Mouse (Mus musculus): Measurements from ENCODE around the gene Mrpl43. TPM values are rescaled to one million over a fixed set of nuclear protein-coding genes. Genes with fewer than 3 reads are reported as not detected.
A peak's percentile ranks its signal among the peaks of the same experiment; 100 is the strongest.

The Mrpl43 gene
- 69.8 and 75.3 TPM in 2 replicates for polyA plus RNA-seq (2016; fragmentation: Nextera tagmentation; extraction: Ambion mirVana)

GRCm38 (mm10) chr19:45005957-45006712, at the start of gene Mrpl43:
Gene Mrpl43, minus strand, starts transcription at chr19:45006442.
- peak; percentile 98 for DNase-seq (ENCODE audit: low spot score)
- H3K27ac ChIP-seq = peak within 1 kb of the TSS; percentile 87
- under 1% methylated on average over 82 of the region's 82 CpGs for WGBS
- H3K27me3 ChIP-seq (ENCODE audit: low read depth, poor library complexity, severe bottlenecking) = no peaks in the 10 kb centered on the region
- H3K4me1 ChIP-seq = peaks cover 17% of the 10 kb centered on the region
- no peaks in the 10 kb centered on the region for H3K9me3 ChIP-seq (replicated peaks)
- H3K4me3 ChIP-seq = peak within 1 kb of the TSS; percentile 96
- peaks cover 80% of the 10 kb centered on the region for H3K36me3 ChIP-seq

- Histone ChIP-seq H3K9me3 (replicated peaks) (no peaks in the 10 kb centered on the region), H3K27ac (no peak overlapping the region), H3K4me1 (peaks cover 25% of the 10 kb centered on the region), H3K27me3 (ENCODE audit: low read depth, poor library complexity, severe bottlenecking) (peaks cover 8% of the 10 kb centered on the region; the same call in 1 of the 2 replicates), H3K4me3 (no peak overlapping the region), H3K36me3 (peaks cover 19% of the 10 kb centered on the region; the same call in 1 of the 2 replicates)
- 86% methylated on average over 6 of the region's 6 CpGs for WGBS
- DNase-seq (ENCODE audit: low spot score) = no peak
Observed at GRCm38 (mm10) chr19:45054892-45055690, 48.8 kb upstream of the Mrpl43 start.

GRCm38 (mm10) chr19:45053451-45053850, 47.2 kb upstream of the Mrpl43 start:
- H3K9me3 ChIP-seq (replicated peaks) = no peaks in the 10 kb centered on the region
- peaks cover 19% of the 10 kb centered on the region; the same call in 1 of the 2 replicates for H3K36me3 ChIP-seq
- 88% methylated on average over 8 of the region's 8 CpGs for WGBS
- H3K27me3 ChIP-seq (ENCODE audit: low read depth, poor library complexity, severe bottlenecking) = peaks cover 21% of the 10 kb centered on the region; the same call in 1 of the 2 replicates
- DNase-seq (ENCODE audit: low spot score) = no peak
- no peak overlapping the region for H3K27ac ChIP-seq
- peaks cover 28% of the 10 kb centered on the region for H3K4me1 ChIP-seq
- no peak overlapping the region for H3K4me3 ChIP-seq

- H3K36me3 ChIP-seq = peaks cover 17% of the 10 kb centered on the region; the same call in 1 of the 2 replicates
- H3K27ac ChIP-seq = no peak overlapping the region
- H3K27me3 ChIP-seq (ENCODE audit: low read depth, poor library complexity, severe bottlenecking) = peaks cover 49% of the 10 kb centered on the region
Observed at GRCm38 (mm10) chr19:45049523-45049922, 43.3 kb upstream of the Mrpl43 start.

DNA sequence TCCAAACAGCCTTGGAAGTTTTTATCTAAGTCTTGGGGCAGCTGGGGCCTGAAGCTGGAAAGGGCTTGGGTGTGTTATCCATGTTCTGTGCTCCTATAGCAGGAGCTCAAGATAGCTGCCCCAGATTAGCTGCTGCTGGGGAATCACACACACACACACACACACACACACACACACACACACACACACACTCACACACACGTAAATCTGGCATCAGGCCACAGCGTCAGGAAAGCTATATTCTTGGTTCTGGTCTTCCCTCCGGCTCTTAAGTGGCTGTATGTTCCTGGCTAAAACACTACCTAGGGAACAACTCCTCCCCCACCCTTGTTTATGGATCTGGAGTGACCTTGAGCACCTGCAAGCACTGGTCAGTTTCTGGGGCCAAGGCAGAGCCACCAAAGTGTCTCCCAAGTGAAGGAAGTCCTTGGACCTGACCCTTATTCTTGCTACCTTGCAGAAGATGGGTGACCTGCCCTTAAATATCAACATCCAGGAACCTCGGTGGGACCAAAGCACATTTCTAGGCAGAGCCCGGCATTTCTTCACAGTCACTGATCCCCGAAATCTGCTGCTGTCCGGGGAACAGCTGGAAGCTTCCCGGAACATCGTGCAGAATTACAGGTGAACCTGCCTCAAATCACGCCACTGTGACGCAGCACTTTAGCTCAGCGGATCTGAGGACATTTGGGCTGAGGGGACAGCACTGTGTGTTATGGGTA, 42.6 kb upstream of the Mrpl43 start:
- WGBS = 79% methylated on average over 12 of the region's 12 CpGs
- peaks cover 17% of the 10 kb centered on the region; the same call in 1 of the 2 replicates for H3K36me3 ChIP-seq
- H3K4me3 ChIP-seq = no peak overlapping the region
- peaks cover 57% of the 10 kb centered on the region for H3K27me3 ChIP-seq (ENCODE audit: low read depth, poor library complexity, severe bottlenecking)
- no peak for DNase-seq (ENCODE audit: low spot score)
- H3K9me3 ChIP-seq (replicated peaks) = no peaks in the 10 kb centered on the region
- no peak overlapping the region for H3K27ac ChIP-seq
- H3K4me1 ChIP-seq = peaks cover 31% of the 10 kb centered on the region

More at GRCm38 (mm10) chr19:45049523-45049922, 43.3 kb upstream of the Mrpl43 start:
- WGBS = 77% methylated on average over 9 of the region's 9 CpGs
- Histone ChIP-seq H3K4me3 (no peak overlapping the region), H3K9me3 (replicated peaks) (no peaks in the 10 kb centered on the region), H3K4me1 (peaks cover 31% of the 10 kb centered on the region)
- DNase-seq (ENCODE audit: low spot score) = no peak

GRCm38 (mm10) chr19:45047935-45048643, 41.8 kb upstream of the Mrpl43 start:
- DNase-seq (ENCODE audit: low spot score) = no peak
- peaks cover 31% of the 10 kb centered on the region for H3K4me1 ChIP-seq
- WGBS = 71% methylated on average over 11 of the region's 11 CpGs
- H3K4me3 ChIP-seq = peak overlapping the region; percentile 55
- H3K9me3 ChIP-seq (replicated peaks) = no peaks in the 10 kb centered on the region
- peaks cover 10% of the 10 kb centered on the region; the same call in 1 of the 2 replicates for H3K36me3 ChIP-seq
- H3K27me3 ChIP-seq (ENCODE audit: low read depth, poor library complexity, severe bottlenecking) = peaks cover 64% of the 10 kb centered on the region
- peak overlapping the region; percentile 74 for H3K27ac ChIP-seq

- DNase-seq (ENCODE audit: low spot score) = peak; percentile 83
- Histone ChIP-seq H3K27ac (peak within 1 kb of the TSS; percentile 74), H3K4me1 (peaks cover 31% of the 10 kb centered on the region), H3K27me3 (ENCODE audit: low read depth, poor library complexity, severe bottlenecking) (peaks cover 70% of the 10 kb centered on the region), H3K4me3 (peak within 1 kb of the TSS; percentile 55), H3K9me3 (replicated peaks) (no peaks in the 10 kb centered on the region), H3K36me3 (peaks cover 6% of the 10 kb centered on the region; the same call in 1 of the 2 replicates)
- 1% methylated on average over 26 of the region's 26 CpGs for WGBS
Observed at GRCm38 (mm10) chr19:45047417-45047934, 41.2 kb upstream of the Mrpl43 start, which contains the start of gene Sfxn3. Gene Sfxn3, plus strand, starts transcription at chr19:45047503.

- WGBS = 2% methylated on average over 34 of the region's 34 CpGs
- DNase-seq (ENCODE audit: low spot score) = peak; percentile 71
- H3K27me3 ChIP-seq (ENCODE audit: low read depth, poor library complexity, severe bottlenecking) = peaks cover 77% of the 10 kb centered on the region
- peak overlapping the region; percentile 74; the same call in 1 of the 2 replicates for H3K27ac ChIP-seq
- no peaks in the 10 kb centered on the region for H3K9me3 ChIP-seq (replicated peaks)
- H3K4me1 ChIP-seq = peaks cover 31% of the 10 kb centered on the region
- H3K36me3 ChIP-seq = no peaks in the 10 kb centered on the region
- peak overlapping the region; percentile 55 for H3K4me3 ChIP-seq
Observed at GRCm38 (mm10) chr19:45046523-45047321, 40.5 kb upstream of the Mrpl43 start.

DNA sequence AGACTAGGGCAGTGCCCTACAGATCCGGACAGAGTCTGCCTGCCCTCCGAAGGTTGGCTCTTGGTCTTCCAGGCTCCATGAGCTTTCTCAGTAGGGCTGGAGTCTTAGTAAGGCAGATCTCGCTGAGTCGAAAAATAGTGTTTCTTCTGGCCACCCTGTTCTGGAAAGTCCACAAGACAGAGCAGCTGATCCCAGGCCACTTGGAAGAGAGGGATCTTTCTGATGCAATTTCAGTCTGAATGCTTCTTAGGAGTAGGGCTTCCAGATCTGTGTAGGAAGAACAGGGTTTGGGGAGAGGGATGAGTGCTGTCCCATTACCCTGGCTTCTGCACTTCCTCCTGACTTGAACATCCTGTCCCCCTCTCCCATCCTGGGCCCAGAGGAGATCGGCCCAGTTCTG, 39.4 kb upstream of the Mrpl43 start, which contains the start of gene Pdzd7:
Pdzd7 (minus strand) TSS at position 67 of the 400 bp plus-strand sequence.
- H3K27ac ChIP-seq = no peak within 1 kb of the TSS
- H3K27me3 ChIP-seq (ENCODE audit: low read depth, poor library complexity, severe bottlenecking) = peaks cover 86% of the 10 kb centered on the region
- peak within 1 kb of the TSS; percentile 55 for H3K4me3 ChIP-seq
- H3K9me3 ChIP-seq (replicated peaks) = no peaks in the 10 kb centered on the region
- WGBS = 76% methylated on average over 5 of the region's 5 CpGs
- no peak for DNase-seq (ENCODE audit: low spot score)
- H3K36me3 ChIP-seq = no peaks in the 10 kb centered on the region
- peaks cover 35% of the 10 kb centered on the region for H3K4me1 ChIP-seq

DNA sequence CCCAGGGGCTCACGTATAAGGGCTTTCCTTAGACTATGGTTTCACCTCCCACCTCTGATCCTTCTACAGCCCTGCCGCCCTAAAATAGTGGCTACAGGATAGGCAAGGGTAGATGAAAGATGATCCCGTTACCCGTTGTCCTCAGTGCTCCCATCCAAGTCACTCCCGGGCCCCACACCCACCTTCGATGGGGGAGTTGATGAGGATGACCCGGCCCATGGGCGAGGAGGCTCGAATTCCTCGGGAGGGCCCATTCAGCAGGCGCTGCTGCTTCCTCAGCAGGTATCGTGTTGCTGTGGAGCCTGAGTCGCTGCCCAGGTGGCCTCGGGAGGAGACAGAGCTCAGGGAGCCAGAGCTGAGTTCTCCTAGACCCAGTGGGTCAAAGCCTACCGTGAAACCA, 39.0 kb upstream of the Mrpl43 start:
- Histone ChIP-seq H3K4me3 (no peak overlapping the region), H3K4me1 (peaks cover 35% of the 10 kb centered on the region), H3K27me3 (ENCODE audit: low read depth, poor library complexity, severe bottlenecking) (peaks cover 86% of the 10 kb centered on the region), H3K36me3 (no peaks in the 10 kb centered on the region), H3K9me3 (replicated peaks) (no peaks in the 10 kb centered on the region), H3K27ac (no peak overlapping the region)
- WGBS = 38% methylated on average over 15 of the region's 15 CpGs
- DNase-seq (ENCODE audit: low spot score) = no peak

DNA sequence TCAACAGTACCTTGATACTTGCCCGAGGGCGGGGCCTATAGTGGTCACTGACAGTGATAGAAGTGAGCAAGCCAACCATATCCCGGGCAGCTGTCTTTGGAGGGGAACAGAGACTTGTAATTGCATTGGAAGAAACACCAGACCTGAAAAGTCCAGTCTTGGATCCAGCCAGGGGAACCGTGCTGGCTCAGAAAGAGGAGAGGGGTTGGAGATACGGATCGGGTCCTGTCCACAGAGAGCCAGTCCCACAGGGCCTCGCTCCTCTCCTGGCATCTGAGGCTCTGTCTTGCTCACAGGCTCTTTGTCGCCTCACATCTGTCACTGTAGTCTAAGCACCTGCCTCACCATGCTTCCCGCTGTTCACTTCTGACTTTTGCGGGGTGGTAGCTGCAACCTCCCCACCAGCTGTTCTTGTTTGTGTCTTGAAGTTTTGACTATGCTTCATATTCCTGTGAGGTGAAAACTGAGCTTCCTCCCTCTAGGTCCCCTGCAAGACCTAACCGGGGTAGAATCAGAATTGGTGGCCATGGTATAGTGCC, 38.2 kb upstream of the Mrpl43 start:
- no peak for DNase-seq (ENCODE audit: low spot score)
- no peaks in the 10 kb centered on the region for H3K36me3 ChIP-seq
- H3K9me3 ChIP-seq (replicated peaks) = no peaks in the 10 kb centered on the region
- no peak overlapping the region for H3K4me3 ChIP-seq
- no peak overlapping the region for H3K27ac ChIP-seq
- H3K4me1 ChIP-seq = peaks cover 35% of the 10 kb centered on the region
- H3K27me3 ChIP-seq (ENCODE audit: low read depth, poor library complexity, severe bottlenecking) = peaks cover 86% of the 10 kb centered on the region
- 68% methylated on average over 11 of the region's 11 CpGs for WGBS
